Mouse (Mus musculus): ENCODE measurements around the gene Ccdc62.
A peak's percentile ranks its signal among the peaks of the same experiment; 100 is the strongest.

The Ccdc62 gene

DNA sequence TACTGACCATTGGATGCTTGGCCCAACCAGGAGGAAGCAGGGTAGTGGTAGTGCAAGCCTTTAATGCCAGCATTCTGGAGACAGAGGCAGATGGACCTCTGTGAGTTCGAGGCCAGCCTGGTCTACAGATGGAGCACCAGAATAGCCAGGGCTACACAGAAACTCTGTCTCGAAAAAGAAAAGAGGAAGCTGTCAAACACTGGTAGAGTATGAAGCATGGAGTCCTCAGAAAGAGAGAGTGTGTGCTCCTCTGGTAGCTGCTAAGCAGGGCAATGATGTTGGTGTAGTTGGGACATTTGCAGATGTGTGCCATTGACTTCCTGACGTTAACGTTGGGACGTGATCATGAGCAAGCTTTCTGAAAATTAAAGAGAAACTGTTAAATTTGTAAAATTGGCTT lies 8.0 kb downstream of the Ccdc62 start:
- DNase-seq (ENCODE audit: low read depth), result no peak

DNA sequence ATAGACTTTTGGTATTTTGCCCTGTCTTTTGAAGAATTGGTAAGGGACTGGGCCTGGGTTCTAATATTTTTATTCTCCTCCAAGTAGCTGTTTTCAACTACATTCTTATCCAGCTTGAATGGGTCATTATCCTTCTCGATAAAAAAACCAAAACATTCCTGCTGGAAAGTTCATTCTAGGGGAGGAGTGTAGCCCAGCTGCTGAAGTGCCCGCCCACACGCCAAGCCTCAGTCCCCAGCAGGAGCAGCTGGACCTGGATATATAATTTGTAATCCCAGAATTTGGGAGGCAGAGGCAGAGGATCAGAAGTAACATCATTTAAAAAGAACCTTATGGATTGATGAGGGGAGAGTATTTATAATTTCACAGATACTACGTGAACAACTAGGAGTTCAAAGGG lies 16.1 kb downstream of the Ccdc62 start:
- no peak for DNase-seq (ENCODE audit: low read depth)

DNA sequence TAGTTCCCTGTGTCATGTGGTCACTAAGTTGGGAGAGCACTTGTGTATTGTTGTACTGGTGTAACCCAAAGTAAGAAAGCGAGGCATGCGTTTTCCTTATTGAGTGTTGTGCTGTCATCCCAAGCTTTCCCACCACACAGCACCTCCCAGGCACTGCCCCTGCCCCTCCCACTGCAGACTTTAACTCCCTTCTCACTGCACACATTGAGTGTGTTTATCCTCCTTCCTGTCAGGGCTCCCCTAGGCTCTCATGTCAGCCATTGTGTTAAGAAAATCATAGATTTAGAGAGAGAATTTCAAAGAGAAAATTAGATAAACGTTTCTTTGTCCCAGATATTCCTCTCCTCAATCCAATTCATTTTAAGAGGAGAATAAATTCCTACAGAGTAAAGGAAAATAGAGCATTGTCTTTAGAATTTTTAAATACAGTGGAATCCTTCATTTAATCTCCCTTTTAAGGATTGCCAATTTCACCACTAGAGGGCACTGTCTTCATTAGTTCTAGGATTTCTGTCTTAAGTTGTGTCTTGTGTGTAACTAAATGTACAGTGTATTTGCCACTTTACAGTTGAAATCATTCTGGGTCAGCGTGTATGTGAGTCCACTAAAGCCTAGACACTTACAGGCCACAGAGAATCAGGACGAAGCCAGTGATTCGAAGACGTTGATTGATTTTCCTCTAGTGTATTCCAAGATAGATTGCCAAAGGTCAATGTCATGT lies 16.7 kb downstream of the Ccdc62 start:
- DNase-seq (ENCODE audit: low read depth), result peak; percentile 63

DNA sequence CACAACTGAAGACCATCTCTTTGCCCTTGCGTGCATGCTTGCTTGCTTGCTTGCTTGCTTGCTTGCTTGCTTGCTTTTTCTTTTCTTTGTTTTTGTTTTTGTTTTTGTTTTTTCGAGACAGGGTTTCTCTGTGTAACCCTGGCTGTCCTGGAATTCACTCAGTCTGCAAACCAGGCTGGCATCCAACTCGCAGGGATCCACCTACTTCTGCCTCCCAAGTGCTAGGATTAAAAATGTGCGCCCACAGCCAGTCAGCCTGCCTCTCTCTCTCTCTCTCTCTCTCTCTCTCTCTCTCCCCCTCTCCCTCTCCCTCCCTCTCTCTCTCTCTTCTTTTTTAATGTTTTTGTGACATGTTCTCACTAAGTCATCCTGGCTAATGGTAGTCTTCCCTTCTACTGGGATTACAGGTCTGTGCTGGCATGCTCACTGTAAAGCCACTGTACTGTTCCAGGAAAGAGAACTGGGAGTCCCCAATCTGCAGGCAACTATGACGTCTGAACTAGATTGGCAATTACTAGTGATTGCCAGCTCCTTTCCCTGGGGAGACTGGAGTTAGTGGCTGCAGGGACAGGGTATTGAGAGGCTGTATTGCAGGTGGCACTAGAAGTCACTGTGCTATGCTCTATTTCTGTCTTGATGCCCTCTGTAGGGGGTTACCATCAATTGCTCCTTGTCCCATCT lies 22.0 kb downstream of the Ccdc62 start:
- no peak for DNase-seq (ENCODE audit: low read depth)

DNA sequence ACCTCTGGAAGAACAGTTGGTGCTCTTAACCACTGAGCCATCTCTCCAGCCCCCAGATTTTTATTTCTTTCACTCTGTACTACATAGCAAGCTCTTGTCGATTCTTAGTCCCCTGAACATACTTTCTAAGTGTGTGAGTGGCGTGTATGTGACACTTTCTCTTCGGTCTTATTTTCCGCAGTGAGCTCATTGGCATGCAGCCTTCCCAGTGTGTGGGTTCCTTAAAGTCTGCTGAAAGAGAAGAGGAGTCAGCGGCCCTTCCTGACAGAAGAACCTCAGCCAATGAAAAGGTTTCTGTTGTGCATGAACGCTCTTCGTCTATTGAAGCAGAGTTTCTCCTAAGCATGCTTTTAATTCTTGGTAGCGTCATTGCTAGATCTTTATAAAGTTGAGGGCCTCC lies 26.7 kb downstream of the Ccdc62 start:
- no peak for DNase-seq (ENCODE audit: low read depth)

DNA sequence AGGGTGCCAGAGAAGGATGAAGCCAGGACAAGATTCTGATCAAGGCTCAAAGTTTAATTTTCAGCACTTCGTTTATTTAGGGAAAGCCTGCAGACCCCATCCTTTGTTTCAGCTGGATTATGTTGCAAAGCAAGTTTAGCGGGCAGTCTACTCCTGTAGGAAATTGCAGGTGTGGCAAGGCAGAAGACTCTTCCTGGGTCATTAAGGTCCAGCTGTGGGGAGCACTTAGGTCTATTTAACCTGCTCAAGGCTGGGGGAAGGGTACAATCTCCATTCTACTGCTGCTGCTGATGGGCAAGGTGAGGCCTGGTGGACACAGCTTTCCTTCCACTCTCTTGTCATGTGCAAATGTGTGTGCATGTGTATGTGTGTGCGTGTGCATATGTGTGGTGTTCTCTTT lies 28.5 kb downstream of the Ccdc62 start:
- no peak for DNase-seq (ENCODE audit: low read depth)

DNA sequence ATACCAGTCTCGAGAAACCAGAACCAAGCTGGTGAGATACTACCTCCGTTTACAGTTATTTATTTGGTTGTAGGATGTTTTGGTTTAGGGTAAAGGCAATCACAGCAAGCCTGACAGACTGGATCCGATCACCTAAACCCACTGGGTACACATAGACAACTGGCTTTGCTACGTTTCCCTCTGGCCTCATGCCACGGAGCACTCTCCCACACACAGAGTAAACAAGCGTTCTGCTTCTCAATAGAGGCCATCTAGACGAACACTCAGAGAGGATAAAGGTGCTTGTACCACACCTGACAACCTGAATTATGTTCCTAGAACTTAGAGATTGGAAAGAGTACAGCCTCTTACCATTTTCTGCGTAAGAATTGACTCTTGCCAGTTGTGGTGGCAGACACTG lies 29.6 kb downstream of the Ccdc62 start:
- DNase-seq (ENCODE audit: low read depth), result no peak

DNA sequence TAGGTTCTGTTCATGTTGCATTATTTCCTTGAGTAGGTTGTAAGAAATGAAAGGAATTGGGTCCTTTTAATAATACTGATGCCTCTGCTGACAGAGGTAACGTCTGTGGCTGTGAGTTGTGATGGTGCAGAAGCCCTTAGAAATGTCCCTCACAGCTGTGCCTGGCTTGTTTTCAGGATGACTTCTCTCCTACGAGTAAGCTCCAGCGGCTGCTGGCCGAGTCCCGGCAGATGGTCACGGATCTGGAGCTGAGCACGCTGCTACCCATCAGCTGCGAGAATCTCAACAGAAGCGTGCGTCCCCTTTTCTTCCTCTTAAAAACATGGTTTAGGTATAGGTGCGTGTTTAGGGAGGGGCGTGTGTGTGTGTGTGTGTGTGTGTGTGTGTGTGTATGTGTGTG lies 30.6 kb downstream of the Ccdc62 start:
- DNase-seq (ENCODE audit: low read depth), result no peak

DNA sequence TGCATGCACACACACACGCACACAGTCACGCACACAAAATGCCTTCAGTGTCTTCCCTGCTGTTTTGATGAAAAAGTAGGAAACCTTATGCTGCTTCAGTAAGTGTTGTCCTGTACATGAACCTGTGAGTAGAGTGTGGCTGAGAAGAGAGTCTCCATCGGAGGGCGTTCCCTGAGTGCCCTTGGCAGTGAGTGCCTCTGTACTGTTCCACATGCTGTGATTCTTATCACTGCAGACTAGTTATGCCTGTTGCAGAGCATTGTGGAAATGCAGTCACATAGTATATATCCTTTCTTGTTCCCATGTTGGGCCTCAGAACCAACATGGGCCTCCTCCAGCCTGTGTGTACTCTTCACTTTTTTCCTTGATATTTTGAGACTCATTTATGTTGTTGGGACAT lies 33.7 kb downstream of the Ccdc62 start:
- no peak for DNase-seq (ENCODE audit: low read depth)

DNA sequence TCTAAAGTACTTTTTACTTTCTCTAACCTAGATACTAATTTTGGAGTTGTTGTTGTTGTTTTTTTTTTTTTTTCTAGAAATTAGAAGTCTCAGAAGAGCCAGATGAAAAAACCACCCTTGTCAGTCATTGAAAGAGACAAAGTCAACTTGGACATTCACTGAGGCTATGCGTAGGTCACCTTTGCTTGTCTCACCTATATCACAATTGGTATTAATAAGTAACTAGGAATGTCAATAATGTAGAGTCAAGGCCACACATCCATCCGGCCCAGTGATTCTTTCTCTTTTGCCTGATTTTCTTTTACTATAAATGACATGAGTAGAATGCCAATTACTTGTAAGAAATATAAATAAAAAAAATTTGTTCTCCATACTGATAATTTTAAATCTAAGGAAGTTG lies 36.3 kb downstream of the Ccdc62 start:
- no peak for DNase-seq (ENCODE audit: low read depth)

DNA sequence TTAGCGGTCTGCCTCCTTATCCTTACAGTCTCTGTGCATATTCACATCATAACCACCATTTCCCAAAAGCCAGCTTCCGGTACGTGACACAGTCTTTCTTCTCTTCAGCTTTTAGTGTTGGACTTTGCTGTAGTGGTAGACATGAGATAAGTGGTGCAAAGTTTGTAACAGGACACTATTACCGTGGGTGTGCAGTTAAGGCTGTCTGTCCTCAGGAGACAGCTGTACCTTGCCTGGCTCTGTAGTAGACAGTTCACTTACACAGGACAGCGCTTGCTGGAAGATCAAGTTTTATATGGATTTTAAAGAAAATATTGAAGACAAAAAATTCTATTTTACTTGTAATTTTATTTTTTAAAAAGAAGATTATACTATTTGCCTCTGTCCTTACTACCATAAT lies 38.0 kb downstream of the Ccdc62 start:
- DNase-seq (ENCODE audit: low read depth), result no peak

DNA sequence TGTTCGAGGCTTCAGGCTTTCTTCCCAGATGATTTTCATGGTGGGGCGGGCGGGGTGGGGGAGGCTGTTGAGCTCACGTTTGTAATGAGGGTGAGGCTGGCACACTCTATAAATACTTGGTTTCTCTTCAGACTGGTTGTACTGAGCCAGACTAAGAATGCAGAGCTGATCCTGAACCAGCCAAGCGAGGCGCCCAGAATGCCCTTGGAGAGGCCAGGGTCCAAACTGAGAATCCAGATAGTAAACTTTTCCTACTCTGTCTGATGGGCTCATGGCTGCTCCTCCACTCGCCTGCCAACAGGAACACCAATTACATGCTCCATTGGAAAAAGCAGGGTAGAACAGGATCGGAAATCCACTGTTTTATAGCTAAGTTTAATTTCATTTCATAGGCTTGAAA lies 38.7 kb downstream of the Ccdc62 start:
- no peak for DNase-seq (ENCODE audit: low read depth)

DNA sequence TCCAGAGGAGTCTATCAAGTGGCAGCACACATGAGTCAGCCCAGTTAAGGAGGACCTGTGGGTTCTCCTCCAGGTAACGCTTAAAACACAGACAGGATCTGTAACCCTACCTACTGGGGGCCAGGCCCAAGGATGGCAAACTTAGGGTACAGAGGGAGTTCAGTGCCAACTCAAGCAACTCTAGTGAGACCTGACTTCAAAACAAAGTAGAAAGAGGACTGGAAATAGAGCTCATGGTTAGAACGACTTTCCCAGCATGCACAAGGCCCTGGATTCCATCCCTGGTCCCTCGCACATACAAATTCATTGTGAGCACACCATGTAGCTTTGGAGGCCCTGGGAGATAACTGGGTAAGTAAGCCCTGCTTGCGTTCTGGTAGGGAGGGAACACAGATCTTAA lies 40.1 kb downstream of the Ccdc62 start:
- DNase-seq (ENCODE audit: low read depth), result no peak

DNA sequence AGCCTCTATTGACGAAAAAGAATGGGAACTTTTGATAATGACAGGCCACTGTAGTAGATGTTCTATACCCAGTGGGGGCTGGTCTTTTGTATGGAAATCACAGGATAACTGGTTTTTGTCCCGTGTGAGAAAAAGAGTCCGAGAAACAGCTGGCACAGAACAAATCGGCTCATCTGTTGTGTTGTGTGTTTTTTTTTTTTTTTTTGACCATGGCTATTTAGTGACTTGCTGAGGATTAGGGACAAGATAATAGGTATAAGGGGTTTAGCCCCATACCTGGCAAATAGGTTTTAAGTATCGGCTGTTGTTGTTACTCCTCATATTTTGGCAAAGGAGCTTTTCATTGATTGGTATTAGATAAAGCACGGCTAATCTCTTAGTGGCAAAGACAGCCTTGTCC lies 42.0 kb downstream of the Ccdc62 start:
- no peak for DNase-seq (ENCODE audit: low read depth)

DNA sequence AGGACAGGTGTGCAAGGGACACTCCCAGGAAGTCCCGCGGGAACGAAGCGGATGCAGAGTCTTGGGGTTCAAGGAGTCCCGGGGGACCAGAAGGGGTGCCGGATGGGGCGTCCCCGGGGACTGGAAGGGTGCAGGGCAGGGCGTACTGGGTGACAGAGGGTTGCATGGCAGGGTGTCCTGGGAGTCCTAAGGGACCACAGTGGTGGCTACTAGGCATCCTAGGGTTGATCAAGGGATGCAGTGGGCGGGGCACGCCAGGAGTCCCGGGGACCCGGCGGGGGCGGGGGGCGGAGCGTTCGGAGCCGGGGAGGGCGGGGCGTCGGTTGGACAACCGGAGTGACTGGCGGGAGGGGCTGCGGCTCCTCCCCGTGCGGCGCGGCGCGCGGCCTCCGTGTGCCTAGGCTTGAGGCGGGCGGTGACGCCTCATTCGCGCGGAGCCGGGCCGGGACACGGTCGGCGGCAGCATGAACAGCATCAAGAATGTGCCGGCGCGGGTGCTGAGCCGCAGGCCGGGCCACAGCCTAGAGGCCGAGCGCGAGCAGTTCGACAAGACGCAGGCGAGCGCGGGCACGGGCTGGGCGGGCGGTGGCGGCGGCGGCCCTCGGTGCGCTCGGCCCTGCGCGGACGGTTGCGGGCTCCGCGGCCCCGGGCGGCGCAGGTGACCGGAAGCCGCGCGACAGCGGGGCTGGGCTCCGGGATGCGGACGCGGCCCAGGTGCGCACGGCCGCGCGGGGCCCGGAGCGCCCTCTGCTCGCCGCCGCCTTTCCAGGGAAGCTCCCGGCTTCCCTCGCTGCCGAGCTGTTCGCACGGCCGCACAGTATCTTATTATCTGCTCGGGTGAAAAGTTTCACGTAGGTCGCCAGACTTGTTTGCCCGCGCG lies 43.1 kb downstream of the Ccdc62 start, which contains the start of gene Hip1r:
Hip1r (plus strand) TSS at position 330 of the 880 bp plus-strand sequence.
- DNase-seq (ENCODE audit: low read depth), result peak; percentile 60

DNA sequence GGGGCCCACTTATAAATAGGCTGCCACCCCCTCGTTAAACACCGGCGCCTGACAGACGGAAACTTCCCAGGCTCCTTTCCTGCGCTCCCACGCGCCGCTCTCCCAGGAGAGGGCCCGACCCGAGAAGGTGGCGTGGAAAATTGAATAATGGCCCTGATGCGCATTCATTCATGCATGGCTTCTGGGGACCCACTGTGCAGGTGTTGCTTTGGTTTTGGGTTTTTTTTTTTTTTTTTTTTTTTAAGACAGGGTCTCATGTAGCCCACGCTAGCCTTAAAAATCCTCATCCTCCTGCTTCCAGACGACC lies 43.7 kb downstream of the Ccdc62 start:
- DNase-seq (ENCODE audit: low read depth), result no peak

DNA sequence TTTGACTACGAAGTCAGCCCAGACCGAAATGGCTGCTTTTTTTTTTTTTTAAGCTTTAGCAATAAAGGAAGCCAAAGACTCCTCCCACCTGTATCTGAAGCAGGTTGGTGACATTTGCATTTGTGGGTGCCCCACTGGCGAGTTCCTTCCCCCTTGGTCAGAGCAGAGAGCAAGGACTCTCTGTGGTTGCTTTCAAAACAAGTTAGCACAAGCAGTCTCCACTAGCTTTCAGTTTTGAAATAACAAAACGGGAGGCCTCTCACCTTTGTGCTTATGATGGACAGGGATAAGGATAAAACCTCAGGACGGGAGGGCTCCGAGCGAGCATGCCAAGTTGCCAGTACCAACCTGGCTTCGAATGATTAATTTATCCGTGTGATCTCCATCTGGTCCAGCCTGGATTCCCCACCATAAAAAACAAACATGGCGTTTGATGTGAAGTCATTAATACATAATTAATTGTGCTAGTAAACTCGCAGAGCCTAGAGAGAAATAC lies 44.2 kb downstream of the Ccdc62 start:
- DNase-seq (ENCODE audit: low read depth), result no peak

DNA sequence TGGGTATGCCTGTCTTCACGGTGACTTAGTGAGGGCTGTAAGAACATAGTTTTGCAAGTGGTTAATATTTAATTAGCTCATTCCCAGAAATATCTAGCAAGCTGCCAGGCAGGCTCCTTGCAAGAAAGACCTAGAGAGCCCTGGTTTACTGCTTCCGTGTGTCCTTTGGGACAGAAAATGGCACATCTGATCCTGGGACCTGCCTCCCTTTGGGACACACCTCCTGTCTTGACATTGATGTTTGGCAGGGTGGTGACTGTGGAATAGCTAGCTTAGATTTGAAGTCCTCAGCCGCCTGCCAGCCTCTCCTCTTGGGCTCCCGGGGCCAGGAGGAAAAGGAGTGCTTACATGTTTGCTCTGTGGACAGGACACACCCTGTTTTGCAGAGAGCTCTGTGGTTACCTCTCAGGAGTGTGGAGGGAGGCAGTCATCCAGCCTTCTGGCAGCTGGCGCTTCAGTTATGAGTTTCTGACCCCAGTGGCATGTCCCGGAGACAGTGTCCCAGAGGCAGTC lies 45.2 kb downstream of the Ccdc62 start:
- no peak for DNase-seq (ENCODE audit: low read depth)

DNA sequence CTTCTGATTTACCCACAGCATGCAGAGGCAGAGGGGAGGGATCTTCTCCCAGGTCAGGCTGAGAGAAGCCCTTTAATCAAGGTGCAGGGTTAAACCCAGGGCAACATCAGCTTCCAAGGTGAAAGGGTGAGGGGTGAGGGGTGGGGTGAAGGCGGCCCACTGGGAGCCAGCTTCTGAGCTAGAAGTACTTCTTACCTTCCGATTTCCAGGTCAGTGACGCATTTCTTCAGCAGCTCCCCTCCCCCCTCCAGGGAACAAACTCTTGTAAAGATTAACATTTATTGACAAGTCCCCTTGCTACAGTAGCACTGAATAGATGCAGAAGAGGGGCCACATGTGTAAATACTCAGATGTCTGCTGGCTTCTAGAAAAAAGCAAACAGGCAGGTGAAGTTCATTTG lies 46.8 kb downstream of the Ccdc62 start:
- DNase-seq (ENCODE audit: low read depth), result no peak

DNA sequence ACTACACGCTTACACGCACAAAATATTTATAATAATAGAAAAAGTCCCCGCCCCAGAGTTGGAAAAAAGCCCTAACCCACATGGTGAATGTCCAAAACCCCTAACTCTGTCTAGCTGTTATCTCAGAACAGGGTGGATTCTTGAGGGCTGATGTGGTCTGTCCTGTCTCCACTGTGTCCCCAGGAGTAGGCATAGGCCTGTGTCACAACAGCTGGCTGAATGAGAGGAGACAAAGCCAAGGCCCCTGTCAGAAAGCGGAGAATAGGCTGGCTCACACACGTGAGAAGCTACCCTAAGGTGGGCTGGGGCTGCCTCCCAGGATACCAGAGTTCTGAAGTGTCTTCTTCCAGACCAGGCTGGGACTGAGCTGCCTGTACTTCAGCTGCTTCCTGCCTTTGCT lies 47.7 kb downstream of the Ccdc62 start:
- no peak for DNase-seq (ENCODE audit: low read depth)

DNA sequence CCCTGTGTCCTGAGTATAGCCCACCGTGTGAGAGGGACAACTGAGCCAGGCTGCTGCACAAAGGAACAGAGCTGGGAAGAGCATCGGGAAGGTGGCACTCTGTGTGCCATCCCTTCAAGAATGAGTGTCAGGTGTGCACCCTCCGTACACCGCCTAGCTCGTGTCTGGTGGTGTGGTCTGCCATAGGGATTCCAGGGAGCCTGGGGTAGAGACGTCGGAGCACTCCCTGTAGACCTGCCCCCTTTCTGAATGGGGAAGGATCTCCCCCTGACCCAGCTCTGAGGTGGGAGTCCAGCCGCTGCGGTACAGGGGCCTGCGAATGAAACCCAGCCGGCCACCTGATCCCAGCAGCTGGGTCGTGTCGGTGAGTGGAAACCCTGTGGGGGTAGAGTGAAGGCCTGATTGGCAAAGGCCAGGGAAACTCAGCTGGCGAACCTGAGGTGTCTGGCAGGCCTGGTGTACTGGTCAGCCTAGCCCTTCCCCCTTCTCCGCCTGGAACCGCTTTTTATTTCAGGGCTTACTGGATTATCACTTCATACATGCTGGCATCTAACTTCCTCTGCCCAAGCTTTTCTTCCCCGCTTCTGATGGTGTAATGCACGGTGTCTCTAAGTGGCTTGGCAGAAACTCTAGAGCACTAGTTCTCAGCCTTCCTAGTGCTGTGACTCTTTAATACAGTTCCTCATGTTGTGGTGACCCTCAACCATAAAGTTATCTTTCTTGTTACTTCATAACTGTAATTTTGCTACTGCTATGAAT lies 48.9 kb downstream of the Ccdc62 start:
- DNase-seq (ENCODE audit: low read depth), result no peak

DNA sequence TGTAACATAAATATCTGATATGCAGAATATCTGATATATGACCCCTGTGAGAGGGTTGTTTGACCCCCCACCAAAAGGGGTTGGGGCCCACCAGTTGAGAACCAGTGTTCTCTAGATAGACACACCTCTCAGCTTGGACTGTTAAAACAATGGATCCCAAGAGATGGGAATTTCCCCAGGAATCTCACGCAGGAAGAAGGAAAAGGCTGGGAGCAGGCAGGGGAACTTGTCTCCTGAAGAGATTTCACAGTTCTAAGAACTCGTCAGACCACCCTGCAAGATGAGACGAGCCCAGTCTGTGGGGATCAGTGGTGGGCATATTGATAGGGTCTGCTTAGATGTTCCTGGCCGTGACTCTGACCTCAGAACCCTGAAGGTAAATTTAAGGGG lies 49.5 kb downstream of the Ccdc62 start:
- DNase-seq (ENCODE audit: low read depth), result no peak

All from c-Kit-positive CD71-negative TER-119-negative erythroid progenitor cells, embryonic 14.5 days (primary cell).